ENCODE assay signal across 28 mouse cellular contexts in the genomic region with DNA sequence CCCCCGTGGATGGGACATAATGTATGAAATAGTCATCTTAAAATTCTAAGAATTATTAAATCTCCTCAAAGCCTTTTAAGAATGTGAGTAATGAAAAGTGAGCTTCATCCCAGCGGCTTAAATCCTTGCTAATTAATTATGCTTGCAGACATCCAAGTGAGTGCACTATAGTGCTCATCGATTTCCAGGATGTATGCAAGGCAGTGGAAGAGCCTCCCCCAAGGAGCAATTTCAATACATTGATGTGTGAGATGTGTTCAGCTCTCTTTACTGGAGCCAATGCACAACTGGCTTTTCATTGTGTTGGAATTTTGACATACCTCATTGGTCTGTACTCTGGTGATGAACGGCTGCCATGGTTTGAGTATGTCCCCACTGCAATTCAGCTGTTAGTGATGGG.
DNase-seq lines count a peak whose midpoint lies in the region; ATAC-seq and TF ChIP-seq lines count a peak whose summit lies in the region.
"Had no signal": no experiment of that assay in that cellular context is flagged by ENCODE, and none has a peak within 500 bp of the region (broad histone marks: within the 10 kb centered on the region; RNA-seq: fewer than 3 reads in every experiment).

No protein-coding gene starts in this region.

- 39% methylated on average over 4 of the region's 4 CpGs for WGBS in hindbrain, embryonic 14.5 days
- WGBS in hindbrain, embryonic 16.5 days = 53% methylated on average over 4 of the region's 4 CpGs
- WGBS in midbrain, embryonic 14.5 days = 26% methylated on average over 4 of the region's 4 CpGs
- WGBS in midbrain, postnatal 0 days = 29% methylated on average over 4 of the region's 4 CpGs
- 26% methylated on average over 4 of the region's 4 CpGs for WGBS in midbrain, embryonic 16.5 days

- no peak; the same call in 1 of the 2 replicates for ATAC-seq in hindbrain, embryonic 14.5 days (ENCODE audit: low FRiP score)
- no peak for ATAC-seq in hindbrain, embryonic 16.5 days
- no peak for ATAC-seq in midbrain, embryonic 14.5 days (ENCODE audit: low FRiP score, low TSS enrichment)
- ATAC-seq in midbrain, postnatal 0 days (ENCODE audit: low FRiP score) = no peak
- ATAC-seq in midbrain, embryonic 16.5 days = peak; percentile 60; the same call in 1 of the 2 replicates
- ATAC-seq: activated CD4-positive, CD25-positive, alpha-beta regulatory T cell, adult 4 months; CD4-positive, CD25-positive, alpha-beta regulatory T cell, adult 4 months; forebrain, embryonic 14.5 days; Patski had no signal

- TF ChIP-seq POLR2A in brain, embryonic 14.5 days (IDR thresholded peaks at IDR 0.05; ENCODE audit: borderline replicate concordance, extremely low read depth, insufficient read depth, insufficient read length, poor library complexity, severe bottlenecking) = no peak

- H3K27me3 ChIP-seq in hindbrain, embryonic 14.5 days (ENCODE audit: control insufficient read depth, insufficient read depth, low read length) = no peaks in the 10 kb centered on the region
- H3K27me3 ChIP-seq in hindbrain, embryonic 16.5 days (replicated peaks; ENCODE audit: control insufficient read depth, insufficient read depth, low read length) = no peaks in the 10 kb centered on the region
- no peaks in the 10 kb centered on the region for H3K27me3 ChIP-seq in midbrain, embryonic 14.5 days (ENCODE audit: control insufficient read depth, insufficient read depth, low read length)
- H3K27me3 ChIP-seq in midbrain, postnatal 0 days (ENCODE audit: insufficient read depth, low read length) = no peaks in the 10 kb centered on the region
- H3K27me3 ChIP-seq in midbrain, embryonic 16.5 days (ENCODE audit: control insufficient read depth, insufficient read depth, low read depth, low read length) = no peaks in the 10 kb centered on the region
- H3K27me3 ChIP-seq: CH12.LX; embryonic facial prominence, embryonic 13.5 days; embryonic facial prominence, embryonic 15.5 days; forebrain, embryonic 12.5 days had no signal

- H3K27ac ChIP-seq in hindbrain, embryonic 14.5 days = no peak overlapping the region
- H3K27ac ChIP-seq in hindbrain, embryonic 16.5 days (ENCODE audit: low read depth, low read length) = no peak overlapping the region
- H3K27ac ChIP-seq in midbrain, embryonic 14.5 days (replicated peaks; ENCODE audit: low read depth, low read length) = no peak overlapping the region
- no peak overlapping the region for H3K27ac ChIP-seq in midbrain, postnatal 0 days (ENCODE audit: low read depth, low read length)
- no peak overlapping the region; the same call in 1 of the 2 replicates for H3K27ac ChIP-seq in midbrain, embryonic 16.5 days (ENCODE audit: low read length)
- H3K27ac ChIP-seq: embryonic facial prominence, embryonic 13.5 days; embryonic facial prominence, embryonic 15.5 days; forebrain, embryonic 10.5 days; forebrain, embryonic 12.5 days had no signal

- H3K4me3 ChIP-seq in hindbrain, embryonic 14.5 days (replicated peaks; ENCODE audit: low read length) = no peak overlapping the region
- no peak overlapping the region for H3K4me3 ChIP-seq in hindbrain, embryonic 16.5 days (ENCODE audit: low read length)
- no peak overlapping the region for H3K4me3 ChIP-seq in midbrain, embryonic 14.5 days (replicated peaks; ENCODE audit: low read depth, low read length)
- H3K4me3 ChIP-seq in midbrain, postnatal 0 days (ENCODE audit: low read depth, low read length) = no peak overlapping the region
- no peak overlapping the region for H3K4me3 ChIP-seq in midbrain, embryonic 16.5 days (ENCODE audit: low read depth, low read length)
- H3K4me3 ChIP-seq: embryonic facial prominence, embryonic 13.5 days; embryonic facial prominence, embryonic 15.5 days; erythroblast, embryonic 14.5 days; forebrain, embryonic 10.5 days; forebrain, embryonic 12.5 days had no signal

- peak; percentile 37 for DNase-seq in hindbrain, embryonic 14.5 days (ENCODE audit: low spot score)
- peak; percentile 62 for DNase-seq in midbrain, embryonic 14.5 days
- no peak for DNase-seq in midbrain, postnatal 0 days (ENCODE audit: low spot score)
- DNase-seq in brain, embryonic 14.5 days (ENCODE audit: low read depth) = peak; percentile 50
- no peak for DNase-seq in B cell, adult 2 months
- DNase-seq: adrenal gland, adult 8-10 months; adrenal gland, postnatal 14 days; adrenal gland, postnatal 36 days; cerebellum, adult 11 months; cerebellum, adult 18-20 months; cerebellum, adult 8-10 months; cerebellum, adult 9-11 months; cerebellum, postnatal 14 days; cerebellum, postnatal 36 days; embryo, embryonic 11 days had no signal

- no peaks in the 10 kb centered on the region for H3K9me3 ChIP-seq in hindbrain, embryonic 14.5 days (ENCODE audit: control insufficient read depth, low read length)
- H3K9me3 ChIP-seq in hindbrain, embryonic 16.5 days (ENCODE audit: control insufficient read depth, low read length) = no peaks in the 10 kb centered on the region
- H3K9me3 ChIP-seq in midbrain, embryonic 14.5 days (ENCODE audit: control insufficient read depth, low read length) = no peaks in the 10 kb centered on the region
- no peaks in the 10 kb centered on the region for H3K9me3 ChIP-seq in midbrain, postnatal 0 days (ENCODE audit: low read length)
- no peaks in the 10 kb centered on the region for H3K9me3 ChIP-seq in midbrain, embryonic 16.5 days (replicated peaks; ENCODE audit: control insufficient read depth, low read length, poor library complexity, severe bottlenecking)
- H3K9me3 ChIP-seq: embryonic facial prominence, embryonic 13.5 days; embryonic facial prominence, embryonic 15.5 days; forebrain, embryonic 10.5 days; forebrain, embryonic 12.5 days had no signal

- no peak overlapping the region for H3K4me2 ChIP-seq in hindbrain, embryonic 14.5 days (replicated peaks)
- H3K4me2 ChIP-seq in hindbrain, embryonic 16.5 days (ENCODE audit: low read length) = no peak overlapping the region
- no peak overlapping the region for H3K4me2 ChIP-seq in midbrain, embryonic 14.5 days (ENCODE audit: low read length)
- H3K4me2 ChIP-seq in midbrain, postnatal 0 days (ENCODE audit: low read depth, low read length, poor library complexity, severe bottlenecking) = no peak overlapping the region
- H3K4me2 ChIP-seq in midbrain, embryonic 16.5 days (ENCODE audit: low read length) = no peak overlapping the region
- H3K4me2 ChIP-seq: embryonic facial prominence, embryonic 13.5 days; embryonic facial prominence, embryonic 15.5 days; forebrain, embryonic 12.5 days had no signal

- H3K36me3 ChIP-seq in hindbrain, embryonic 14.5 days (replicated peaks; ENCODE audit: control insufficient read depth, insufficient read depth) = no peaks in the 10 kb centered on the region
- no peaks in the 10 kb centered on the region for H3K36me3 ChIP-seq in hindbrain, embryonic 16.5 days (ENCODE audit: control insufficient read depth, insufficient read depth, low read length)
- H3K36me3 ChIP-seq in midbrain, embryonic 14.5 days (ENCODE audit: control insufficient read depth, insufficient read depth, low read length) = no peaks in the 10 kb centered on the region
- no peaks in the 10 kb centered on the region for H3K36me3 ChIP-seq in midbrain, postnatal 0 days (ENCODE audit: insufficient read depth, low read length)
- H3K36me3 ChIP-seq in midbrain, embryonic 16.5 days (ENCODE audit: control insufficient read depth, insufficient read depth, low read length) = no peaks in the 10 kb centered on the region
- H3K36me3 ChIP-seq: embryonic facial prominence, embryonic 13.5 days; embryonic facial prominence, embryonic 15.5 days; forebrain, embryonic 10.5 days; forebrain, embryonic 12.5 days; G1E had no signal

- TF ChIP-seq CTCF in midbrain, postnatal 0 days (IDR thresholded peaks at IDR 0.05) = no peak
- no peak for TF ChIP-seq CTCF in brain, embryonic 14.5 days (IDR thresholded peaks at IDR 0.05; ENCODE audit: borderline replicate concordance, extremely low read depth, insufficient read depth, insufficient read length)

- H3K9ac ChIP-seq in hindbrain, embryonic 14.5 days = no peak overlapping the region
- H3K9ac ChIP-seq in hindbrain, embryonic 16.5 days (ENCODE audit: low read depth, low read length) = no peak overlapping the region
- no peak overlapping the region for H3K9ac ChIP-seq in midbrain, embryonic 14.5 days (replicated peaks; ENCODE audit: low read length)
- H3K9ac ChIP-seq in midbrain, postnatal 0 days (replicated peaks; ENCODE audit: low read length, poor library complexity, severe bottlenecking) = no peak overlapping the region
- no peak overlapping the region for H3K9ac ChIP-seq in midbrain, embryonic 16.5 days (ENCODE audit: low read depth, low read length)
- H3K9ac ChIP-seq: embryonic facial prominence, embryonic 13.5 days; embryonic facial prominence, embryonic 15.5 days; forebrain, embryonic 12.5 days had no signal

- H3K4me1 ChIP-seq in hindbrain, embryonic 14.5 days (replicated peaks; ENCODE audit: control insufficient read depth, insufficient read depth, low read length) = peaks cover 12% of the 10 kb centered on the region
- H3K4me1 ChIP-seq in hindbrain, embryonic 16.5 days (ENCODE audit: control insufficient read depth, insufficient read depth, low read depth, low read length) = no peaks in the 10 kb centered on the region
- peaks cover 15% of the 10 kb centered on the region for H3K4me1 ChIP-seq in midbrain, embryonic 14.5 days (ENCODE audit: control insufficient read depth, insufficient read depth, low read length)
- no peaks in the 10 kb centered on the region for H3K4me1 ChIP-seq in midbrain, postnatal 0 days (ENCODE audit: insufficient read depth, low read length)
- H3K4me1 ChIP-seq in midbrain, embryonic 16.5 days (ENCODE audit: control insufficient read depth, insufficient read depth, low read length) = peaks cover 3% of the 10 kb centered on the region; the same call in 1 of the 2 replicates
- H3K4me1 ChIP-seq: embryonic facial prominence, embryonic 13.5 days; embryonic facial prominence, embryonic 15.5 days; forebrain, embryonic 10.5 days had no signal

Comparison
In these comparisons a context has a peak if more than half of its experiments do, and no peak if none do; other contexts are left out.
1. DNase-seq: peak in hindbrain, embryonic 14.5 days (single experiment), midbrain, embryonic 14.5 days (single experiment) and brain, embryonic 14.5 days (single experiment); none in midbrain, postnatal 0 days (single experiment) and B cell, adult 2 months (0 of 2).